ENCODE assay signal across 9 mouse cellular contexts in genomic region chr14:30056031-30056766, GRCm38 (mm10). TPM values are rescaled to one million over a fixed set of nuclear protein-coding genes. Genes with fewer than 3 reads are reported as not detected.
DNase-seq lines count a peak whose midpoint lies in the region; ATAC-seq and TF ChIP-seq lines count a peak whose summit lies in the region.
"Had no signal": no experiment of that assay in that cellular context is flagged by ENCODE, and none has a peak within 500 bp of the region (broad histone marks: within the 10 kb centered on the region; RNA-seq: fewer than 3 reads in every experiment).

No protein-coding gene starts in this region.

- 50% methylated on average over 13 of the region's 13 CpGs for WGBS in lung, postnatal 0 days
- WGBS in hindbrain, embryonic 15.5 days = 32% methylated on average over 13 of the region's 13 CpGs
- 52% methylated on average over 13 of the region's 13 CpGs for WGBS in midbrain, embryonic 16.5 days

- no peak overlapping the region for H3K27ac ChIP-seq in lung, postnatal 0 days (ENCODE audit: low read length)
- peak overlapping the region; percentile 65 for H3K27ac ChIP-seq in hindbrain, embryonic 15.5 days (replicated peaks)
- 0 out of 2 replicates have a peak overlapping the region, but pooled peaks have one; percentile 24 for H3K27ac ChIP-seq in midbrain, embryonic 16.5 days (ENCODE audit: low read length)

- H3K9me3 ChIP-seq in lung, postnatal 0 days (ENCODE audit: low read length) = no peaks in the 10 kb centered on the region
- no peaks in the 10 kb centered on the region for H3K9me3 ChIP-seq in hindbrain, embryonic 15.5 days
- no peaks in the 10 kb centered on the region for H3K9me3 ChIP-seq in midbrain, embryonic 16.5 days (replicated peaks; ENCODE audit: control insufficient read depth, low read length, poor library complexity, severe bottlenecking)

- no peaks in the 10 kb centered on the region for H3K27me3 ChIP-seq in lung, postnatal 0 days (replicated peaks; ENCODE audit: insufficient read depth, low read length)
- H3K27me3 ChIP-seq in hindbrain, embryonic 15.5 days = no peaks in the 10 kb centered on the region
- no peaks in the 10 kb centered on the region for H3K27me3 ChIP-seq in midbrain, embryonic 16.5 days (ENCODE audit: control insufficient read depth, insufficient read depth, low read depth, low read length)

- H3K4me1 ChIP-seq in lung, postnatal 0 days (ENCODE audit: insufficient read depth, low read depth, low read length) = no peaks in the 10 kb centered on the region
- H3K4me1 ChIP-seq in hindbrain, embryonic 15.5 days (replicated peaks) = peaks cover 11% of the 10 kb centered on the region
- H3K4me1 ChIP-seq in midbrain, embryonic 16.5 days (ENCODE audit: control insufficient read depth, insufficient read depth, low read length) = 0 out of 2 replicates have a peak, but pooled peaks cover 4% of the 10 kb centered on the region

- TF ChIP-seq CTCF in lung, postnatal 0 days (IDR thresholded peaks at IDR 0.05) = no peak

- no peak for TF ChIP-seq EP300 in lung, postnatal 0 days (IDR thresholded peaks at IDR 0.05)

- H3K4me3 ChIP-seq in lung, postnatal 0 days (ENCODE audit: low read depth, low read length) = no peak overlapping the region
- no peak overlapping the region for H3K4me3 ChIP-seq in hindbrain, embryonic 15.5 days
- H3K4me3 ChIP-seq in midbrain, embryonic 16.5 days (ENCODE audit: low read depth, low read length) = no peak overlapping the region
- H3K4me3 ChIP-seq: myocyte had no signal

- H3K4me2 ChIP-seq in lung, postnatal 0 days (replicated peaks; ENCODE audit: low read depth, low read length) = no peak overlapping the region
- H3K4me2 ChIP-seq in hindbrain, embryonic 15.5 days = peak overlapping the region; percentile 5; the same call in 1 of the 2 replicates
- no peak overlapping the region for H3K4me2 ChIP-seq in midbrain, embryonic 16.5 days (ENCODE audit: low read length)

- peak; percentile 80 for ATAC-seq in lung, postnatal 0 days
- ATAC-seq in hindbrain, embryonic 15.5 days (ENCODE audit: low FRiP score, low read depth) = peak; percentile 94
- ATAC-seq in midbrain, embryonic 16.5 days = peak; percentile 91

- peak; percentile 12 for DNase-seq in adrenal gland, adult 2 months
- DNase-seq in adrenal gland, postnatal 25 days = no peak
- peak; percentile 29 for DNase-seq in lung, postnatal 0 days (ENCODE audit: low spot score)
- no peak for DNase-seq in lung, postnatal 36 days
- DNase-seq in spleen, postnatal 14 days (ENCODE audit: low spot score in 2 of 2) = no peak
- DNase-seq in thymus, postnatal 36 days = no peak

- no peaks in the 10 kb centered on the region for H3K36me3 ChIP-seq in lung, postnatal 0 days (ENCODE audit: insufficient read depth, low read length)
- no peaks in the 10 kb centered on the region for H3K36me3 ChIP-seq in hindbrain, embryonic 15.5 days
- no peaks in the 10 kb centered on the region for H3K36me3 ChIP-seq in midbrain, embryonic 16.5 days (ENCODE audit: control insufficient read depth, insufficient read depth, low read length)

- no peak overlapping the region for H3K9ac ChIP-seq in lung, postnatal 0 days (replicated peaks; ENCODE audit: low read depth)
- no peak overlapping the region for H3K9ac ChIP-seq in hindbrain, embryonic 15.5 days
- H3K9ac ChIP-seq in midbrain, embryonic 16.5 days (ENCODE audit: low read depth, low read length) = no peak overlapping the region

RNA-seq across cellular contexts. Expression of gene Chdh, which starts 47.4 kb away (rescaled TPM):
- total RNA-seq in adrenal gland, adult 2 months (2021) = 10 to 100 TPM; 13.2 to 24.5 TPM
- polyA plus RNA-seq in adrenal gland, adult 2 months (2012; rRNA removed) = 5.5 and 9.7 TPM in 2 replicates
- 10.7 and 12.9 TPM in 2 replicates for total RNA-seq in adrenal gland, postnatal 25 days (2021)
- 0.80 and 1.5 TPM in 2 replicates for polyA plus RNA-seq in lung, postnatal 0 days (2015; fragmentation: Nextera tagmentation; extraction: Ambion mirVana)
- polyA plus RNA-seq in hindbrain, embryonic 15.5 days (2015; fragmentation: Nextera tagmentation; extraction: Ambion mirVana) = 0.43 and 0.53 TPM in 2 replicates
- polyA plus RNA-seq in midbrain, embryonic 16.5 days (2015; fragmentation: Nextera tagmentation; extraction: Ambion mirVana) = 0.37 and 1.0 TPM in 2 replicates
- polyA plus RNA-seq: myocyte had no signal

RNA-seq across cellular contexts. Expression of gene Il17rb, which starts 47.5 kb away (rescaled TPM):
- total RNA-seq in adrenal gland, adult 2 months (2021) = 1 to 10 TPM; 1.8 to 3.2 TPM
- 1.1 TPM in 2 replicates for polyA plus RNA-seq in adrenal gland, adult 2 months (2012; rRNA removed)
- total RNA-seq in adrenal gland, postnatal 25 days (2021) = 1.8 and 3.7 TPM in 2 replicates
- 0.11 and 0.31 TPM in 2 replicates for polyA plus RNA-seq in lung, postnatal 0 days (2015; fragmentation: Nextera tagmentation; extraction: Ambion mirVana)
- polyA plus RNA-seq in hindbrain, embryonic 15.5 days (2015; fragmentation: Nextera tagmentation; extraction: Ambion mirVana) = 1.8 TPM in 2 replicates
- 1.8 and 2.4 TPM in 2 replicates for polyA plus RNA-seq in midbrain, embryonic 16.5 days (2015; fragmentation: Nextera tagmentation; extraction: Ambion mirVana)

Comparison
In these comparisons a context has a peak if more than half of its experiments do, and no peak if none do; other contexts are left out.
1. DNase-seq: peak in adrenal gland, adult 2 months (single experiment) and lung, postnatal 0 days (single experiment); none in adrenal gland, postnatal 25 days (single experiment), lung, postnatal 36 days (single experiment), spleen, postnatal 14 days (0 of 2) and thymus, postnatal 36 days (0 of 2).
2. Peak in every context shown above with its lines, with median percentiles within 50 percentile points of each other: ATAC-seq.